Mouse (Mus musculus) adrenal gland, postnatal 14 days (tissue): Measurements from ENCODE around the gene Mpzl2. TPM values are rescaled to one million over a fixed set of nuclear protein-coding genes. Genes with fewer than 3 reads are reported as not detected.

Experiments
- DNase-seq: peaks from one replicate; pipeline ENCODE4 v3.0.0; 2021; ENCODE audit warnings: mixed read lengths
- total RNA-seq: library from RNA; stranded (reverse); gene quantifications from 2 replicates; pipeline ENCODE4 v1.2.3, GENCODE M21; 2021

The Mpzl2 gene
- total RNA-seq, 1 experiment from 2014 or later = 15.3 TPM

- DNase-seq = no peak
Measured at GRCm38 (mm10) chr9:45085741-45086690, 46.4 kb downstream of the Mpzl2 start.

GRCm38 (mm10) chr9:45088040-45088439 is 48.4 kb downstream of the Mpzl2 start:
- DNase-seq = no peak

GRCm38 (mm10) chr9:45090811-45091210 is 51.2 kb downstream of the Mpzl2 start:
- no peak for DNase-seq

GRCm38 (mm10) chr9:45092641-45093040 is 53.0 kb downstream of the Mpzl2 start:
- no peak for DNase-seq

- no peak for DNase-seq
Measured at GRCm38 (mm10) chr9:45095149-45095937, 55.7 kb downstream of the Mpzl2 start.

- DNase-seq = no peak
Measured at GRCm38 (mm10) chr9:45097877-45098276, 58.3 kb downstream of the Mpzl2 start.

GRCm38 (mm10) chr9:45098426-45098825 is 58.8 kb downstream of the Mpzl2 start:
- DNase-seq = no peak

- peak; percentile 60 for DNase-seq
Measured at GRCm38 (mm10) chr9:45102528-45102927, 62.9 kb downstream of the Mpzl2 start.

- DNase-seq = no peak
Measured at GRCm38 (mm10) chr9:45103211-45103979, 63.8 kb downstream of the Mpzl2 start.

Other genes with a start within 250 kb of the Mpzl2 start
- gene Tmem25, start 240.5 kb upstream of the Mpzl2 start, total RNA-seq = 5.3 and 5.5 TPM in 2 replicates
- 5.6 and 64.1 TPM in 2 replicates for gene Ttc36, start 236.7 kb upstream of the Mpzl2 start, total RNA-seq
- gene Kmt2a, start 158.5 kb upstream of the Mpzl2 start, total RNA-seq = 37.2 and 42.9 TPM in 2 replicates
- 638 TPM in 2 replicates for gene Atp5l, start 119.1 kb upstream of the Mpzl2 start, total RNA-seq
- 89.5 and 100 TPM in 2 replicates for gene Ube4a, start 74.2 kb upstream of the Mpzl2 start, total RNA-seq
- gene Cd3g, start 59.4 kb upstream of the Mpzl2 start, total RNA-seq = 2.2 and 14.5 TPM in 2 replicates
- 1.5 and 12.5 TPM in 2 replicates for gene Cd3d, start 58.0 kb upstream of the Mpzl2 start, total RNA-seq
- gene Cd3e, start 30.2 kb upstream of the Mpzl2 start, total RNA-seq = 1.8 and 19.1 TPM in 2 replicates
- 5.2 and 7.7 TPM in 2 replicates for gene Mpzl3, start 15.4 kb downstream of the Mpzl2 start, total RNA-seq
- gene Jaml, start 39.4 kb downstream of the Mpzl2 start, total RNA-seq = 1.0 and 3.4 TPM in 2 replicates
- gene Scn2b, start 78.0 kb downstream of the Mpzl2 start, total RNA-seq = 7.6 and 8.6 TPM in 2 replicates
- gene Scn4b, start 98.6 kb downstream of the Mpzl2 start, total RNA-seq = 0.56 and 0.59 TPM in 2 replicates
- gene BC049352, start 142.2 kb downstream of the Mpzl2 start, total RNA-seq = not detected in 2 replicates
- not detected in 2 replicates for gene Tmprss4, start 164.3 kb downstream of the Mpzl2 start, total RNA-seq
- 1.6 and 4.4 TPM in 2 replicates for gene Il10ra, start 229.3 kb downstream of the Mpzl2 start, total RNA-seq